Mouse (Mus musculus) adipocyte (in vitro differentiated cells): ENCODE data around the gene Vps33a.
"Not testable (repeated sequence)": the region's sequence is repeated elsewhere in the genome, so short reads cannot be mapped to it uniquely, and the experiment has no call there.

Source experiments
- DNase-seq: peaks from one replicate; pipeline ENCODE4 v3.0.0-alpha.2; 2016; ENCODE audit warnings: low spot score

Vps33a gene

GRCm38 (mm10) chr5:123524393-123524750 is 48.5 kb downstream of the Vps33a start:
- no peak for DNase-seq

DNA sequence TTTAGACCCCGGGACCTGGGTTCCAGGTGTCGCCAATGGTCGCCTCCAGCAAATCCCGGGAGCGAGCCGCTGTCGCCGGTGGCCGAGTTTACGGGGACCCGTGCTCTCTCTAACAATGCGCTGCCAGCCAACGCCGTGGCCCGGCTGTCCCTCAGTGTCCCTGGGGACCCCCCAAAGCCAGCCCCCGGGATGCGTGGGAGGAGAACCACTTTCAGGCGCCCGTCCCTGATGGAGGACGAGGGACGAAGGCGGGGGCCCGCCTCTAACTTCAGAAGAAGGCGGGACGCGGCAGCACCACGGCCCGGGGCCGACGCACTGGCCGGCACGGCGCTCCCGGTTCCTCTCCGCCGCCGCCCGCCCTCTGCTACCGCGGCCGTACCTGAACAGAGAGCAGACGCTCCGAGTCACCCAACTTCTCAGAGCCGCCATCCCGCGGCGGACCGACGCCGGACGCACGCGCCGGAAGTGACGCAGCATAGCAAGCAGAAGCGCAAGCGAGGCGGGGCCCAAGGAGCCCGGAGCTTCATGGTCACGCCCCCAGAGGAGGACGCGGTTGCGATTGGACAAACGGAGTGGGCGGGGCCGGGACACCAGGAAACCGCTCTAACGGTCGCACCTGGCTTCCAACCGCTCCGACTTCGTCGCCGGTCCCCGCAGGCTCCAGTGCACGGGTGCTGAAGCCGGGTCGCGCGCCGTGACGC is 49.0 kb downstream of the Vps33a start, which contains the start of gene Diablo:
Gene Diablo (minus strand): TSS at position 485 of the 701 bp plus-strand sequence.
- peak; percentile 98 for DNase-seq

DNA sequence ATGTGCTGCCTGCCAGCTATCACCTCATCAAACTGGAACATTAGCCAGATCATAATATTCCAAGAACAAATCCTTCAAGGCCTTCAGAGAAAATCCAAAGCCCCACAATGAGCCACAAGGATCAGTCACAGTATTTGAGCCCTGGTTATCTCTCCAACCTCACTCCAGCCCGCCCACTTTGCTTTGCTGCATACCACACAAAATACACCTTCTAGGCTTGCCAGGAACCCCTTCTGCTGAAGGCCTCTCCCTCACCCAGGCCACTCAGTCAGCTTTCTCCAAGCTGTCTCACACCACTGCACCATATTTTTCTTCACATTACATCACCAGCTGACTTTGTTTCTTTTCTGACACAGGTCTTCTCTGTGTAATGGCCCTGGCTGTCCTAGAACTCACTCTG is 50.7 kb downstream of the Vps33a start:
- DNase-seq = no peak

- no peak for DNase-seq
Measured at GRCm38 (mm10) chr5:123521621-123522020, 51.2 kb downstream of the Vps33a start.

DNA sequence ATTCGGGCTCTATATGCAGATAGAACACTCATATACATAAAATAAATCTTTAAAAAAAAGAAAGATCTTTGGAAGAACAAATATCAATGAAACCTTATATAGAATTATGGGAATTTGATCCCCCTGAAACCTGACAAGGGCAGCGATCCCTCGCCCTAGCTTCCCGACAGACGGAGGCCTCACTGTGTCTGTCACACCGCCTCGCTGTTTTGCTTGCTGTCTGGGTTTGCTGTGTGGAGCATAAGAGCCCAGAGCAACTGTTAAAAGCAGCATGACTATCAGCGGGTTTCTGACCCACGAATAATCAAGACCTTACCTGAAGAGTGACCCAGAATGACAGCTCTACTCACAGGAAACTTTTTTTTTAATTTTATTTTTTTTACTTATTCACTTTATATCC is 52.2 kb downstream of the Vps33a start:
- no peak for DNase-seq

DNA sequence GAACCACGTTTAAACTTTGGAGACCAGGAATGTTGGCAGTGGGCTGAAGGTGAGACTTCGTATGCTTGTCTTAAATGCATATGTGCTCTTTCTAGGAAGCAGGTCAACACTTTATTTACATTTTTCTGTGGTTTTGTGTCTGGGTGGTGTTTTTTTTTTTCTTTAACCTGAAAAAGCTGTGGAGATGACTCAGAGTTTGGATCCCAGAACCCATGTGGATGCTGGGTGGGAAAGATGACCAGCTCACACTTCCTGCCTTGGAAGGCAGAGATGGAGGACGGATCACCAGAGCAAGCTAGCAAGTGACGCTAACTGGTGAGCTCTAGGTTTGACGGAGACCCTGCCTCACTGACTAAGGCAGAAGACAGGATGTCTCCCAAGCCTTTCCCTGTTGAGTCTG is 58.0 kb downstream of the Vps33a start:
- no peak for DNase-seq

GRCm38 (mm10) chr5:123512102-123512501 is 60.7 kb downstream of the Vps33a start:
- no peak for DNase-seq

GRCm38 (mm10) chr5:123511426-123511825 is 61.4 kb downstream of the Vps33a start:
- not testable (repeated sequence) for DNase-seq

DNA sequence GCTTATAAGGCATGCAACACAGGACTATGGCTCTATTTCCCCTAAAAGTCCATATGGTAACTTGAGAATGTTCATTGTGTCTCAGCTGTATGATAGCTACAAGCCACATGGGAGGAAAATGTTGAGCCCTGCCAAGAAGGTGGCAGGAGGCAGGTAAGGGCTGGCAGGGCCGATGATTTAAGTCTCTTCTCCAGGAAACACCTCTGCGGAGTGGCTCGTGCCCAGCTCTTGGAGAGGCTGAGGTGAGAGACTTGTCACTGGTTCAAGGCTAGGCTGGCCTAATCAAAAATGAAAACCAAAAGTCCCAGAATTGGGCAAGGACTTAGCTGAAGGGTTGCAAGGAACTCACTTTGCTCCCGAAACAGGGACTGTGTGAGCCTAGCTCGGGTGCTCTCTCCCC is 62.7 kb downstream of the Vps33a start, which contains the start of gene B3gnt4:
Gene B3gnt4 (plus strand): TSS at position 301 of the 400 bp plus-strand sequence.
- DNase-seq = no peak

GRCm38 (mm10) chr5:123508921-123509320 is 63.9 kb downstream of the Vps33a start:
- no peak for DNase-seq

GRCm38 (mm10) chr5:123507936-123508723 is 64.7 kb downstream of the Vps33a start:
- peak; percentile 82 for DNase-seq

- no peak for DNase-seq
Measured at GRCm38 (mm10) chr5:123501973-123502372, 70.9 kb downstream of the Vps33a start.

DNA sequence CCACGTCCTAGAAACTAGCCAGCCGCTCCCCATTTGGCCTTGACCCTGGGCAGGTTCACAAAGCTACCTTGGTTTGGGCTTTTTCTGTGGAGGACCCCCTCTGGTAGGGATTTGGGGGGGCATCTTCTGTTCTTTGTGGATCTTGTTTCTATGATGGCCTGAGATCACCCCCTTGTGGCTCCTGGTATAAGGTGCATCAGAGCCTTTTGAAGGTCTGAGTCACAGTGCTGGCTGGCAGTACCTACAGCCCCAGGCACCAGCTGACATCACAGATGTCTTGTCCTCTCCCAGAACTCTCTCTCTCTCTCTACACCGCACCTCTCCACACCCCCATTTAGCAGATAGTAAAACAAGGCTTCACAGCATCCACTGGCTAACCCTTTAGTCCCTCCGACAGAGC is 73.1 kb downstream of the Vps33a start:
- DNase-seq = peak; percentile 33

- no peak for DNase-seq
Measured at GRCm38 (mm10) chr5:123489935-123490334, 82.9 kb downstream of the Vps33a start.

DNA sequence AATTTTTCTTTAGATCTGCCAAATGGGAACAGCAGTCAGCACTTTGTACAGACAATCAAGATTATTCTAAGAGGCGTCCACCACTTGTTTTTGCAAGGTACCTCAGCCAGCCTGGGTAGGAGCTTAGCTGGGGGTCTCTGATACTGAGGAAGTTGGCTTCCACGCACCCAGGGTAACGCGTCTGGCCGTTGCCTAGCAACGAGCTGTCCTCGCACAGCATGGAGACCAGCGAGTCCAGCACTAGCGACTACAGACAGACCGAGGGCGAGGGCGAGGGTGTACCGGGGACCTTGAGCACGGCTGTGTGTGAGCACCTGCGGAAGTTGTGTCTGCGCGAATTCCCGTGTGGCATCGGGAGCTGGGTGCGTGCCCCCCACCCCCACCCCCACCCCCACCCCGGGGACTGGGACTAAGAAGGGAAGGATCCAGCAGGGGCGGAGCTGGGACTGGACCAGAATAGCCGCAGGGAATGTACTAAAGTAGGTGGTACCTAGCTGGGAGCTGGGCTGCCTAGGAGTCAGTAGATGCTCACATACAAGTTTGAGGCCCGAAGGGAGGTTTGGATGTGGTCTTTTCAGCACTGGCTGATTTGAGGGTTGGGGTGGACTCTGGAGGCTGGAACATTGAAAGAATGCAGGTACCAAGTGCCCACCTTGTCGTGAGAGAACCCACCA is 83.6 kb downstream of the Vps33a start, which contains the start of the genes Lrrc43 and Il31:
Gene Lrrc43 (plus strand): TSS at position 194 of the 674 bp plus-strand sequence.
Gene Il31 (minus strand): TSS at position 378 of the 674 bp plus-strand sequence.
- no peak for DNase-seq

DNA sequence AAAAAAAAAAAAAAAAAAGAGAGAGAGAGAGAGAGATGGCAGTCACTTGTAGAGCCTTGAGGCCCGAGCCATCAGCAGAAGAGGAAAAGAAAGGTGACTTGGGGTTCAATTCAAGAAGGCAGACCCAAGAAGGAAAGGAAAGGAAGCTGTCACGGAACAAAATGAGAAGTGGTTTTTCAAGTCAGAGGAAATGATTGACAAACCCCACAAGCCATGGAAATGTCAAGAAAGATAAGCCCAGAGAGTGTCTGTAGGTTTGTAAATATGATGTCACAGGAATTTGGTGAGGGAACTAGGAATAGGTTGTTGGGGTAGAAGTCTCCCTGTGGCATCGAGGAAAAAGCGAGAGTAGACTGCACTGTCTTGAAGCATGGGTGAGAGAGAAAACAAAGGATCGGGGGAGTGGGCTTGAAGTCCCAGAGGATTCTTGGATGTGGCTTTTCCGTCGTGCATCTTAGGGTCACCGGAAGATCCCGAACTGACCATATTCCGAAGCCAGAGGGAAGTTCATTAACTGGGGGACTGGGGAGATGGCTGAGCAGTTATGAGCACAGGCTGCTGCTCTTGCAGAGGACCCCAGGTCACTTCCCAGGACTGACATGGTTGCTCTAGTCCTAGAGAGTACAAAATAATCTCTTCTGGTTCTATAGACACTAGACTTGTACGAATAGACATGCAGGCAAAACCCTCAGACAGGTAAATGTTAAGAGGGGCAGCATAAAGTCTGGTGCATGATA is 85.0 kb downstream of the Vps33a start:
- DNase-seq = no peak
